Mouse (Mus musculus) neural tube, embryonic 15.5 days (tissue): ENCODE measurements around the gene Zfp668. TPM values are rescaled to one million over a fixed set of nuclear protein-coding genes. Genes with fewer than 3 reads are reported as not detected.
A peak's percentile ranks its signal among the peaks of the same experiment; 100 is the strongest.

Experiments used
- ATAC-seq: fragments of 200-750 bp; cut with Nextera tagmentation; 2 replicates; pipeline ENCODE4 v1.8.0; 2017; ENCODE audit warnings: mild to moderate bottlenecking, moderate TSS enrichment, moderate library complexity; ENCODE audit not compliant: low FRiP score
- H3K27ac ChIP-seq: fragments of 300-500 bp; sonication (generic); replicated peaks from 2 replicates; pipeline ENCODE4 v1.5.1; 2015; ENCODE audit warnings: mild to moderate bottlenecking, inconsistent platforms
- H3K27me3 ChIP-seq: fragments of 300-500 bp; sonication (generic); replicated peaks from 2 replicates; pipeline ENCODE4 v1.6.1; 2015; ENCODE audit warnings: inconsistent platforms
- H3K36me3 ChIP-seq: fragments of 300-500 bp; sonication (generic); 2 replicates; pipeline ENCODE4 v1.6.1; 2015; ENCODE audit warnings: inconsistent platforms
- H3K4me1 ChIP-seq: fragments of 300-500 bp; sonication (generic); 2 replicates; pipeline ENCODE4 v1.6.1; 2015; ENCODE audit warnings: inconsistent platforms
- H3K4me2 ChIP-seq: fragments of 300-500 bp; sonication (generic); 2 replicates; pipeline ENCODE4 v1.6.1; 2015; ENCODE audit warnings: inconsistent platforms, mild to moderate bottlenecking, moderate library complexity
- H3K4me3 ChIP-seq: fragments of 300-500 bp; sonication (generic); replicated peaks from 2 replicates; pipeline ENCODE4 v1.5.1; 2015; ENCODE audit warnings: mild to moderate bottlenecking, inconsistent platforms
- H3K9ac ChIP-seq: fragments of 300-500 bp; sonication (generic); replicated peaks from 2 replicates; pipeline ENCODE4 v1.6.1; 2015; ENCODE audit warnings: mild to moderate bottlenecking, inconsistent platforms
- H3K9me3 ChIP-seq: fragments of 300-500 bp; sonication (generic); replicated peaks from 2 replicates; pipeline ENCODE4 v1.6.1; 2016; ENCODE audit warnings: inconsistent platforms
- WGBS: fragments of 180-500 bp; shearing (Covaris S2); methylation state at CpG from one replicate; pipeline ENCODE4 v1.1.7; 2015; ENCODE audit warnings: mixed read lengths; 5-methylcytosine and 5-hydroxymethylcytosine counted together
- polyA plus RNA-seq: library from polyadenylated mRNA; unstranded; fragments of >200 nt; fragmentation: Nextera tagmentation; extraction: Ambion mirVana; gene quantifications from 2 replicates; pipeline ENCODE4 v1.2.1, GENCODE M21; 2015

Gene Zfp668
- polyA plus RNA-seq, 1 experiment from 2014 or later: 30.4 TPM

DNA sequence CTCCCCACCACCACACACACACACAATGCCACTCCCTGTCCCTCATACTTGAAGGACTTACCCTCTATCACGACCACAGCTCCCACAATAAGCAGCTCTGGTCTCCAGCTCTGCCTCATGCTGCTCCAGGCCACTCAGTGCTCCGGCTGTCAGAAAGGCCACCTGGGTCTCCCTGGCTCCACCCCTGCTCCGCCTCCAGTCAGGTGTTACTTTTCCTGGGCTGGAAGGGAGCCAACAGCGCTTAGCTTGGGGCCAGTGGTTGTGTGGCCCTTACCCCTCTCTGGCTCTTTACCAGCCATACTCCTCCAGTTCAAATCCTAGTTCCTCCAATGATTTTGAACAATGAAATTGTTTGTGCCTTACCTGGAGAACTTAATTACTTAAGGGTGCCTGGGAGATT, 14.2 kb upstream of the Zfp668 start, which contains the start of gene Prss53:
Gene Prss53, minus strand, starts transcription at position 173 of the 400 bp plus-strand sequence.
- Histone ChIP-seq H3K27ac (no peak within 1 kb of the TSS), H3K9me3 (no peaks in the 10 kb centered on the region), H3K27me3 (no peaks in the 10 kb centered on the region), H3K4me1 (peaks cover 16% of the 10 kb centered on the region), H3K9ac (no peak within 1 kb of the TSS), H3K4me2 (no peak within 1 kb of the TSS), H3K4me3 (no peak within 1 kb of the TSS), H3K36me3 (peaks cover 59% of the 10 kb centered on the region)
- ATAC-seq: no peak
- 44% methylated on average over 4 of the region's 4 CpGs for WGBS

DNA sequence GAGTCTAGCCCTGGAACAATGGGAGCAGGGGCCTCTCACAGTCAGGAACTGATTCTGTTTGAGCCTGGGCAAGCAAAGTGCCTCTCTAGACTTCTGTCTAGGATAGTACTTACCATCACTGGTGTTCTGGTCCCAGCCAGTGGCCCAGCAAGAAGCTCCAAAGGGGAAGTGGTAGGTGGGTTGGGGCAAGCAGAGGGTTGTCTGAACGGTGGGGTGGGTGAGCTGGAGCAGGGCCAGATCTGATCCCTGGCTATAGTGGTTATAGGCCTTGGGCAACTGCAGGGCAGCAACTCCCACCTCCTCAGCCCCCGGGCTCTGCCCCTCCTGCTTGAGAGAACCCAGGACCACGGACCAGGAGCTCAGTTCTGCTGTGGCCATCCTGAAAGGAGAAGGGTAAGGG, 12.2 kb upstream of the Zfp668 start:
- peaks cover 75% of the 10 kb centered on the region for H3K36me3 ChIP-seq
- no peaks in the 10 kb centered on the region for H3K9me3 ChIP-seq
- no peaks in the 10 kb centered on the region for H3K27me3 ChIP-seq
- H3K4me2 ChIP-seq: no peak overlapping the region
- 64% methylated on average over 3 of the region's 3 CpGs for WGBS
- no peak overlapping the region for H3K27ac ChIP-seq
- H3K9ac ChIP-seq: no peak overlapping the region
- peaks cover 23% of the 10 kb centered on the region for H3K4me1 ChIP-seq
- ATAC-seq: no peak
- no peak overlapping the region for H3K4me3 ChIP-seq

DNA sequence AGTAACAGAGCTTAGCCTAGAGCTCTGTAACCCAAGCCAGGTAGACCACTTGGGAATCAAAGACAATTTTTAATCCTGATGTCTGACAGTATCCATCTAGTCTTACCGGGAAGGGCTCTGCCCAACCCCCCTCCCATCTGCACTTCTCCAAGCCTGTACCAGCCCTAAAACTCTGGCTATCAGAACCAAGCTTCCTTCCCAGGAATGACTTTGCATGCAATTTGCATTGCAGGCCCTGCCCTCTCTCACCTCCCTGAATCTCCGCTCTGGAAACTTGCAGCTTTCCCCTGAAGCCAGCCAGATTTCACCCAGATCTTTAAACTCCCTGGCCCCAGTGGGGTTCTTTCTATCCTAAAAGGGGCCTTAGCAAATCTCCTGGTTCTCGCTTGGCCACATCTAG, 11.2 kb upstream of the Zfp668 start:
- peaks cover 33% of the 10 kb centered on the region for H3K4me1 ChIP-seq
- H3K27ac ChIP-seq: no peak overlapping the region
- H3K9ac ChIP-seq: no peak overlapping the region
- WGBS: 84% methylated on average over 3 of the region's 3 CpGs
- H3K36me3 ChIP-seq: peaks cover 77% of the 10 kb centered on the region
- no peaks in the 10 kb centered on the region for H3K9me3 ChIP-seq
- H3K4me2 ChIP-seq: no peak overlapping the region
- no peak for ATAC-seq
- H3K27me3 ChIP-seq: no peaks in the 10 kb centered on the region
- H3K4me3 ChIP-seq: no peak overlapping the region

DNA sequence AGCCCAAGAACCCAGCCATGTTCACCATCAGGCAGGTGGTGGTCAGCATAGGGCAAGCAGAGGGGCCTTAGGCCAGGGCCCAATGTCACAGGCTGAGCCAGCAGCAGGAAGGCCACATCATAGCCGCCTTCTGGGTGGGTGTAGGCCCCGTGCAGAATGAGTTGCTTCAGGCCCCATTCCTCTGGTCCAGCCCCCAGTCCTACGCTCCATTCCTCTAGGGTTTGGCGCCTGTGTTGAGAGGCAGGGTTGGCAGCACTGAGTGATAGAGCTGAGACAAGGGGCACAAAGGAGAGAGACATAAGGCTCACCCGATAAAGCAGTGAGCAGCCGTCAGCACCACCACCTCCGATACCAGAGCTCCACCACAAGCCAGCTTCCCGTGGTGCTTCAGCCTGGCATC, 10.6 kb upstream of the Zfp668 start:
- Histone ChIP-seq H3K27ac (no peak overlapping the region), H3K36me3 (peaks cover 79% of the 10 kb centered on the region), H3K9ac (no peak overlapping the region), H3K4me1 (peaks cover 39% of the 10 kb centered on the region), H3K4me3 (no peak overlapping the region), H3K9me3 (no peaks in the 10 kb centered on the region), H3K4me2 (no peak overlapping the region), H3K27me3 (no peaks in the 10 kb centered on the region)
- ATAC-seq: no peak
- WGBS: 87% methylated on average over 8 of the region's 8 CpGs

DNA sequence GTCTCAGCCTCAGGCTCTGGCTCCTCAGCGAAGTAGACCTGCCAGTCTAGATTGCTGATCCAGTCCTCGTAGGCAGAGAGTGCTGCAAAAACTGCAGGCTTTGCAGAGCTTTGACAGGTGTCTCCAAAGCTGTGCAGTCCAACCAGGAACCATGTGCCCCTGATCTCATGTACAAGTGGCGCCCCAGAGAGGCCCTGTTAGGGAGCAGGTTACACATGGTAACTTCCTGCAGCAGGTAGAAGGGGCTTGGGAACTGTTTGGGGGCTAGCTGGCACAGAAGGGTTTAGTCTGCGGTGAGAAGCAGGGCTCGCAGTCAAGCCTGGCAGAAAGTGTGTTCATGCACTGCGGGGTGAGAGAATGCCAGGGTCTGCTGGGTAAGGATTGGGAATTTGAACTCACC, 9.9 kb upstream of the Zfp668 start:
- peaks cover 81% of the 10 kb centered on the region for H3K36me3 ChIP-seq
- no peaks in the 10 kb centered on the region for H3K9me3 ChIP-seq
- no peaks in the 10 kb centered on the region for H3K27me3 ChIP-seq
- no peak overlapping the region for H3K4me3 ChIP-seq
- no peak overlapping the region for H3K27ac ChIP-seq
- no peak overlapping the region for H3K4me2 ChIP-seq
- 96% methylated on average over 6 of the region's 6 CpGs for WGBS
- ATAC-seq: no peak
- H3K9ac ChIP-seq: no peak overlapping the region
- H3K4me1 ChIP-seq: peaks cover 40% of the 10 kb centered on the region

DNA sequence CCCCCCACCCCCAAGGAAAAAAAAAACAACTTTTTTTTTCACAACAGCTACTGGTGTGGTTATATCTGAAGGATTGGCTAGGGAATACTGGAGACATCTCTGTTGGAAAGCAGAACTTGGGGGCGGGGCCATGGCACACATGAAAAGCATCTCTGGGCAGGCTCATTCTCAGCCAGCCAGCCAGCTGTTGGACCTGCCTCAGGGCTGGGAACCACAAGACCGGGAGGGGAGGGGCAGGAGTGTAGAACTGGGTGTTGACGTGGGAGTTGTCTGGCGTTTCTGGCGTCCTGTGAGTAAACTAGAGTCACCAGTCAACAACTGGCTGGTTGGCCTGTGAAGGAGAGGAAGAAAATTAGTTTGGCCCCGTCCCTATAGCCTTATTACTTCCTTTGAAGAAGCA, 9.3 kb upstream of the Zfp668 start:
- H3K36me3 ChIP-seq: peaks cover 85% of the 10 kb centered on the region
- no peak overlapping the region for H3K4me3 ChIP-seq
- H3K9ac ChIP-seq: no peak overlapping the region
- H3K27me3 ChIP-seq: no peaks in the 10 kb centered on the region
- peaks cover 41% of the 10 kb centered on the region for H3K4me1 ChIP-seq
- no peak for ATAC-seq
- 68% methylated on average over 6 of the region's 6 CpGs for WGBS
- no peak overlapping the region for H3K4me2 ChIP-seq
- H3K9me3 ChIP-seq: no peaks in the 10 kb centered on the region
- no peak overlapping the region for H3K27ac ChIP-seq

DNA sequence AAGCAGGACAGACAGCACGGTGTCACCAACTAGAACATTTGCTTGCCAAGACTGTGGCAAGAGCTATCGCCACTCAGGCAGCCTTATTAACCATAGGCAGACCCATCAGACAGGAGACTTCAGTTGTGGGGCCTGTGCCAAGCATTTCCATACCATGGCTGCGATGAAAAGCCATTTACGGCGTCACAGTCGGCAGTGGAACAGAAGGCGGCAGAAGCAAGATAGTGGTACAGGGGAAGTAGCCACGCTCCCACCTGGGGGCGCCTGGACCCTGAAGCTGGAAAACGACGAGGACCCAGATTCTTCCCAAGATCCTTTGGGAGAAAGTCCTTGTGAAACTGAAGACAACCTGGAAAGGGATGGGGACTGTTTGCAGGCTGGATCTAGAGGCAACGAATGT, 3.8 kb upstream of the Zfp668 start:
- 83% methylated on average over 12 of the region's 12 CpGs for WGBS
- H3K27me3 ChIP-seq: no peaks in the 10 kb centered on the region
- H3K36me3 ChIP-seq: peaks cover 68% of the 10 kb centered on the region
- no peak for ATAC-seq
- H3K9ac ChIP-seq: no peak overlapping the region
- no peak overlapping the region for H3K4me2 ChIP-seq
- peaks cover 50% of the 10 kb centered on the region for H3K4me1 ChIP-seq
- H3K4me3 ChIP-seq: no peak overlapping the region
- H3K27ac ChIP-seq: no peak overlapping the region
- no peaks in the 10 kb centered on the region for H3K9me3 ChIP-seq

DNA sequence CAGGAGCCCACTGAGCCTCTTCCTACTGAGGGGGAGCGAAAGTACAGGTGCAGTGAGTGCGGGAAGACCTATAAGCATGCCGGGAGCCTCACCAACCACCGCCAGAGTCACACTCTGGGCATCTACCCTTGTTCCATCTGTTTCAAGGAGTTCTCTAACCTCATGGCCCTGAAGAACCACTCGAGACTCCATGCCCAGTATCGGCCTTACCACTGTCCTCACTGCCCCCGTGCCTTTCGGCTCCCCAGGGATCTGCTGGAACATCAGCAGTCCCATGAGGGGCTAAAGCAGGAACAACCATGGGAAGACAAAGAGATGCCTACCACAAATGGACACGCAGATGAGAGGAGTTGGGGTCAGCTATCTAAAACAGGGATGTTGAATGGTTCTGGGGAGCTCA, 2.7 kb upstream of the Zfp668 start:
- peaks cover 58% of the 10 kb centered on the region for H3K36me3 ChIP-seq
- no peak overlapping the region for H3K4me3 ChIP-seq
- WGBS: 97% methylated on average over 9 of the region's 9 CpGs
- no peaks in the 10 kb centered on the region for H3K27me3 ChIP-seq
- H3K9me3 ChIP-seq: no peaks in the 10 kb centered on the region
- H3K4me2 ChIP-seq: no peak overlapping the region
- H3K4me1 ChIP-seq: peaks cover 45% of the 10 kb centered on the region
- no peak overlapping the region for H3K27ac ChIP-seq
- no peak overlapping the region for H3K9ac ChIP-seq
- no peak for ATAC-seq

DNA sequence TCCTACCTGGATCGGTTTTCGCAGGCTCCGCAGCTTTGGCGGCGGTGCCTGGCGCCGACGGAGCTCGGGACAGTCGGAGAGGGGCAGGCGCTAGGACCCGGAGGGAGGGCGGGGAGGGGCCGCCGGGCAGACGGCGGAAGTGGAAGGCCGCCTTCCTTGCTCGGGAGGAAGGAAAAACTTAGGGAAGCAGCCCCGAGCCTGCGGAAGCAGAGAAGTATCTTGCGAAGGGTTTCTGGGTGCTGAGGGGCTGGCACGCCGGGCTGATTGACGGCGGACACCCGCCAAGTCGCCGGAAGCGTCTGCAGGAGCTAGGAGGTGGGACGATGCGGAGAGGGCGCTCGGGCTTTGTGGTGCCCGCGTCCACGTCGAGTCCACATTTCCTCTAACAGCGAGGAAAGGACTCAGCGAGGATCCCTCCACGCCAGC, 574 bp downstream of the Zfp668 start, which contains the start of gene Zfp646:
Gene Zfp646, plus strand, starts transcription at position 181 of the 426 bp plus-strand sequence.
- Histone ChIP-seq H3K27ac (peak within 1 kb of the TSS; percentile 100), H3K4me2 (peak within 1 kb of the TSS; percentile 83), H3K27me3 (no peaks in the 10 kb centered on the region), H3K4me3 (peak within 1 kb of the TSS; percentile 98), H3K9ac (peak within 1 kb of the TSS; percentile 98), H3K9me3 (no peaks in the 10 kb centered on the region), H3K36me3 (peaks cover 36% of the 10 kb centered on the region), H3K4me1 (peaks cover 44% of the 10 kb centered on the region)
- peak; percentile 92 for ATAC-seq
- under 1% methylated on average over 41 of the region's 41 CpGs for WGBS

DNA sequence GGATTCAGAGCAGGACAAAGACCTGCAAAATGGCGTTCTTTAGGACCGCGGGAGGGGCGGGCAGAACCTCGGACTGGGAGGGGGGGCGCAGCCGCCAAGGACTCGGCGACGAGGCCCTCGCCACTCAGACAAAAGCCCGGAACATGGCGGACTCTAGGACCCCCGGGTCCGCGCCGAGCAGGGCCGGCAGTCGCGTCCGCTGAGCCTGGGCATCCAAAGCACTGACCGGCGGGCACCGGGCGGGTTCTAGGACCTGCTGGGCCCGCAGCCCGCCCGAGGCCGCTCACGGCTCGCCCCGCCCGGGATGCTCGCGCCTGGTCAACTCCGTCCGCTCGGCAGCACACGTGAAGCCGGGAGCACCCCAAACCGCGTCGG, 1.0 kb downstream of the Zfp668 start:
- Histone ChIP-seq H3K4me2 (peak overlapping the region; percentile 83), H3K4me3 (peak overlapping the region; percentile 98), H3K9me3 (no peaks in the 10 kb centered on the region), H3K36me3 (peaks cover 33% of the 10 kb centered on the region), H3K4me1 (peaks cover 40% of the 10 kb centered on the region), H3K27me3 (no peaks in the 10 kb centered on the region), H3K27ac (peak overlapping the region; percentile 100), H3K9ac (peak overlapping the region; percentile 98)
- 0% methylated on average over 41 of the region's 43 CpGs for WGBS
- peak; percentile 95 for ATAC-seq

DNA sequence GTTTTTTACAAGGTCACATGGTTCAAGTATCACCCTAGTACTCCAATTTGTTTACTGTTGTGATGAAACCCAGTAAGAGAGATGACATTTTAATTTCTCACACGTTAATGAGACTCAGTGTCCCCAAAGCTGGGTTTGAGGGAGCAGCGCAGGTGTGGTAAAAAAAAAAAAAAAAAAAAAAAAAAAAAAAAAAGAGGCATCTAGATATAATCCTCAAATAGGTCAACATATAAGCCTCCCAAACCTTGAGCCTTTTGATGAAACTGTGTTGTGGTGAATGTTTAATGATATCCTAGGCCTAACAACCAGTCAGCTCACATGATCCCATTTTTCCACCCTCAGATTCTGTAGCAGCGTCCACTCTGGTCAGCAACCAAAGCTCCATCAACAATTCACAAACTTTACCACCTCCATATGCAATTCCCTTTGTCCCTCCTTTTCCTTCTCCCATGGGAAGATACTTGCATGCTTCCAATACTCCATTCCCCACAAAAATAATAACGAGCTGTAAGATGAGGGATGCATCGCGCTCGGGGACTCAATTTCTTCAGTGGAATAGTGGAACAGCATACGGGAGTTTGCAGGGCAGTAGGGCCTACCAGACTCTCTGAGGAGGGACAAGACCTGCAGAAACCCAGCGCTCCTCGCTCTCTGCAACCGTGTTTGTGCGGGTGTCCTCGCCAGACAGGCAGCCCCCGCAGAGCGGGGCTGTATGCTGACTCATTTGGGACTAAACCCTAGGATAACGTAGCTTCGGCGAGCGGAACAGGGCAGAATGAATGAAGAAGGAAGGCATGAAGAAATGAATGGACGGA, 1.6 kb downstream of the Zfp668 start:
- Histone ChIP-seq H3K4me2 (peak overlapping the region; percentile 83), H3K36me3 (peaks cover 31% of the 10 kb centered on the region), H3K4me1 (peaks cover 40% of the 10 kb centered on the region), H3K27me3 (no peaks in the 10 kb centered on the region), H3K27ac (peak overlapping the region; percentile 100), H3K9ac (peak overlapping the region; percentile 98), H3K4me3 (peak overlapping the region; percentile 98), H3K9me3 (no peaks in the 10 kb centered on the region)
- 5% methylated on average over 20 of the region's 20 CpGs for WGBS
- ATAC-seq: peak; percentile 21

DNA sequence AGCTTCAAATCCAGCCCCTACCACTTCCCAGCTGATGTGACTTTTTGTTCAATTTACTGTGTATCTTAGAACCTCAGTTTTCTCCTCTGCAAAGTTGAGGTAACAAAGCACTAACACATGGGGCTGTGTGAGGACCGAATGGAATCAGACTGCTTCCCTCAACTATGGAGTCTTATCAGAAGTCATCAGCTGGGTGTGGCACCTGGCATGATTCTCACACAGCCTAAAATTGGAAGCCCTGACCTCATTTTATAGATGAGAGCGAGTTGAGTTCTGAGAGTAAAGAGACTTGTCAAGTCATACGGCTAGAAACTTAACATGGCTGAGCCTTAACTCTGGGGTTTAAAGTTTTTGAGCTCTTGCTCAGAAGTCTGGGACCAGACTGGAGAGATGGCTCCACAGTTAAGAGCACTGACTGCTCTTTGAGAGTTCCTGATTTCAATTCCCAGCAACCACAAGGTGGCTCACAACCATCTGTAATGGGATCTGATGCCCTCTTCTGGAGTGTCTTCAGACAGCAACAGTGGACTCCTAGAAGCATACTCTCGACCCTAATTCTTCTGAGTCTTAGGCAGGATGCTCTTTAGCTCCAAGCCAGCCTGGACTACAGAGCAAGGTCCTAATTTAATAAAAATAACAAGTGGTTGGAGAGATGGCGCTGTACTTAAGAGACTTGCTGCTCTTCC, 6.3 kb downstream of the Zfp668 start:
- Histone ChIP-seq H3K9me3 (no peaks in the 10 kb centered on the region), H3K36me3 (peaks cover 47% of the 10 kb centered on the region), H3K4me1 (peaks cover 37% of the 10 kb centered on the region), H3K4me3 (no peak overlapping the region), H3K9ac (no peak overlapping the region), H3K4me2 (no peak overlapping the region), H3K27me3 (no peaks in the 10 kb centered on the region), H3K27ac (no peak overlapping the region)
- no peak for ATAC-seq
- 87% methylated on average over 5 of the region's 5 CpGs for WGBS
